Mouse (Mus musculus) heart, adult 2 months (tissue): ENCODE measurements around the gene Edem3. TPM values are rescaled to one million over a fixed set of nuclear protein-coding genes. Genes with fewer than 3 reads are reported as not detected.

Experiments used
- DNase-seq, 2 experiments: peaks; one replicate each; pipeline ENCODE4 v3.0.0; 2021
- H3K27ac ChIP-seq: fragments of 200-600 bp; 2 replicates; pipeline ENCODE4 v1.8.1; 2022
- H3K27me3 ChIP-seq: fragments of 200-500 bp; 2 replicates; pipeline ENCODE4 v1.6.1; 2012; ENCODE audit warnings: mild to moderate bottlenecking, low read length, inconsistent platforms, mixed read lengths; ENCODE audit not compliant: control insufficient read depth, insufficient read depth
- H3K36me3 ChIP-seq: fragments of 200-500 bp; 2 replicates; pipeline ENCODE4 v1.6.1; 2012; ENCODE audit warnings: low read length, inconsistent platforms; ENCODE audit not compliant: control insufficient read depth, insufficient read depth
- H3K4me1 ChIP-seq: fragments of 200-500 bp; 2 replicates; pipeline ENCODE4 v1.6.1; 2011; ENCODE audit warnings: low read length; ENCODE audit not compliant: control insufficient read depth, insufficient read depth
- H3K4me3 ChIP-seq: fragments of 200-600 bp; 2 replicates; pipeline ENCODE4 v1.8.1; 2022
- H3K79me2 ChIP-seq: fragments of 200-500 bp; replicated peaks from 2 replicates; pipeline ENCODE4 v1.6.1; 2012; ENCODE audit warnings: mild to moderate bottlenecking, inconsistent platforms, low read length, moderate library complexity, mixed read lengths; ENCODE audit not compliant: control insufficient read depth, insufficient read depth
- H3K9ac ChIP-seq: fragments of 200-500 bp; 2 replicates; pipeline ENCODE4 v1.6.1; 2012; ENCODE audit warnings: low read depth, mild to moderate bottlenecking, control low read depth, inconsistent platforms, low read length, mixed read lengths
- CTCF ChIP-seq: fragments of 200-600 bp; IDR thresholded peaks from 2 replicates; pipeline ENCODE4 v1.8.1; 2022; ENCODE audit warnings: antibody characterized with exemption, mild to moderate bottlenecking, moderate library complexity
- EP300 ChIP-seq: fragments of 200-500 bp; IDR thresholded peaks from 2 replicates; pipeline ENCODE4 v1.6.1; 2011; ENCODE audit warnings: low read depth, low read length, control low read depth; ENCODE audit not compliant: insufficient read depth
- POLR2A ChIP-seq: fragments of 200-500 bp; IDR thresholded peaks from 2 replicates; pipeline ENCODE4 v1.6.1; 2011; ENCODE audit warnings: mild to moderate bottlenecking, low read depth, low read length, control low read depth; ENCODE audit not compliant: insufficient read depth
- WGBS: fragments of 180-500 bp; shearing (Covaris S2); methylation state at CpG from one replicate; pipeline ENCODE4 v1.1.7; 2018; 5-methylcytosine and 5-hydroxymethylcytosine counted together
- intact Hi-C: fragments of 180-260 bp; cut with DNase I; formaldehyde crosslinking; loops from one replicate; pipeline ENCODE4 v1.15.1; 2025
- polyA plus RNA-seq: library from polyadenylated mRNA; depleted of rRNA; stranded (reverse); fragments of >200 nt; gene quantifications from 2 replicates; pipeline ENCODE4 v1.2.3, GENCODE M21; 2012
- total RNA-seq, 2 experiments: library from RNA; stranded (reverse); gene quantifications; 2 replicates each; pipeline ENCODE4 v1.2.3; 2021

Gene Edem3
- total and polyA plus RNA-seq, 3 experiments, result 3.8 to 19.4 (median 18.3) TPM

- no peak for DNase-seq
- Histone ChIP-seq H3K4me3 (no peak overlapping the region), H3K36me3 (no peaks in the 10 kb centered on the region; the same call in 1 of the 2 replicates), H3K79me2 (no peaks in the 10 kb centered on the region), H3K27ac (no peak overlapping the region), H3K4me1 (no peaks in the 10 kb centered on the region), H3K9ac (no peak overlapping the region), H3K27me3 (no peaks in the 10 kb centered on the region)
- WGBS, result 90% methylated on average over 1 of the region's 1 CpGs
- intact Hi-C loops, result no loop called here
- TF ChIP-seq CTCF (no peak), POLR2A (no peak), EP300 (no peak)
These were observed 100.4 kb downstream of the Edem3 start for GRCm38 (mm10) chr1:151855561-151855960.

GRCm38 (mm10) chr1:151858474-151858873 is 103.3 kb downstream of the Edem3 start:
- no peak for DNase-seq
- H3K27ac ChIP-seq, result no peak overlapping the region
- WGBS, result 89% methylated on average over 1 of the region's 1 CpGs
- H3K4me3 ChIP-seq, result no peak overlapping the region
- no peaks in the 10 kb centered on the region; the same call in 1 of the 2 replicates for H3K36me3 ChIP-seq
- H3K27me3 ChIP-seq, result no peaks in the 10 kb centered on the region
- H3K9ac ChIP-seq, result no peak overlapping the region
- intact Hi-C loops, result no loop called here
- TF ChIP-seq POLR2A (no peak), CTCF (no peak), EP300 (no peak)
- H3K79me2 ChIP-seq, result no peaks in the 10 kb centered on the region
- H3K4me1 ChIP-seq, result no peaks in the 10 kb centered on the region

DNA sequence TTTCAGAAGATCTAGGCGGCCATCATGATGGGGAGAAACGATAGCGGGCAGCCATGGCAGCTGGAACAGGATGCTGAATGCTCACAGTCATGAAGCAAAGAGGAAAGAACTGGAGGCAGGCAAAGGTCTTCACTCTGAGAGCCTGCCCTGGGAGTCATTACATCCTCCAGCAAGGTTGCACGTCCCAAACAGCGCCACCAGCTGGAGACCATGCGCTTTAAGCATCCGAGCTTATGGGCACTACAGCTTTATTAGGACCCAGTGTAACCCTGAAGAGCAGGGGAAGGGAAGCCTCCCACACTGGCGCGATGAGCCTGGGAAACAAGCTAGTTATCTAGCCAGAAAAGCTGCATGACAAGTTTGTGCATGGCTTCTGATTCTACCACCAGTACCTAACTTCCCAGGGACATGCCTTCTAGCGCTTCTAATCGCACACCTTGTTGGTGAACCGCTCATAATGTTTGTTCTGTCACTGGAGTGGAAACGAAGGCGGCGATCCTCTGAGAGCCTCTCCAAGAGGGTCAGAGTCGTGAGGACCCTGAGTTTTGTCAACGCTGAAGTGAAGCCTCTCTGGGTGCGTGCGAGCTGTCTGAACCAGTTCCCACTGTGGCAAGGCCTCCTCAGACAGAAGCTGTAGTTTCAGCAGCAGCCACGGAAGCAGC is 106.3 kb downstream of the Edem3 start:
- no peak for DNase-seq
- no peaks in the 10 kb centered on the region for H3K4me1 ChIP-seq
- no peaks in the 10 kb centered on the region; the same call in 1 of the 2 replicates for H3K36me3 ChIP-seq
- H3K27me3 ChIP-seq, result no peaks in the 10 kb centered on the region
- TF ChIP-seq EP300, result no peak
- no peak overlapping the region for H3K27ac ChIP-seq
- intact Hi-C loops, result no loop called here
- H3K9ac ChIP-seq, result no peak overlapping the region
- H3K79me2 ChIP-seq, result no peaks in the 10 kb centered on the region
- no peak overlapping the region for H3K4me3 ChIP-seq
- WGBS, result 76% methylated on average over 20 of the region's 20 CpGs

DNA sequence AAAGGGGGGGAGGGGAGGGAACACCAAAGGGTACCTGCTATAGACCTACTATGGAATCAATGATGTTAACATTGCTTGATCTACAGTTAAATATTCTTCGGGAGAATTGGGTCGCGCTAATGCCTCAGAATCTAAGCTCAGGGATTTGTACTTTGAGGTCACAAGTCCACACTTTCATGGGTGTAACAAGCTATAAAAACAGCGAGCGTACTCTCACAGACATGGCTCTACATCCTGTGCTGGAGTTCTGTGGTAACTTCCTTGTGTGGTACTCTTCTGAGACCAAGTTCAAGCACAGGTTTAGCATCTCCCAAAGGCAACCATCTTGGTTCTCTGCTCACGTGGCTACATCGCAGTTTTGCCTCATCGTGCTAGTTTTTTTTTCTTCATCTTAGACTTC is 106.9 kb downstream of the Edem3 start:
- no peak for DNase-seq
- no peak for TF ChIP-seq EP300
- no peak for TF ChIP-seq POLR2A
- no peak for TF ChIP-seq CTCF
- H3K4me3 ChIP-seq, result no peak overlapping the region
- H3K27me3 ChIP-seq, result no peaks in the 10 kb centered on the region
- intact Hi-C loops, result no loop called here
- no peaks in the 10 kb centered on the region for H3K79me2 ChIP-seq
- no peaks in the 10 kb centered on the region for H3K4me1 ChIP-seq
- no peaks in the 10 kb centered on the region; the same call in 1 of the 2 replicates for H3K36me3 ChIP-seq
- WGBS, result 95% methylated on average over 8 of the region's 8 CpGs
- H3K9ac ChIP-seq, result no peak overlapping the region
- H3K27ac ChIP-seq, result no peak overlapping the region

- DNase-seq, result no peak
- intact Hi-C loops, result no loop called here
- no peak overlapping the region for H3K27ac ChIP-seq
- 77% methylated on average over 17 of the region's 17 CpGs for WGBS
- H3K4me1 ChIP-seq, result no peaks in the 10 kb centered on the region
- H3K9ac ChIP-seq, result no peak overlapping the region
- TF ChIP-seq CTCF (no peak), EP300 (no peak), POLR2A (no peak)
- no peaks in the 10 kb centered on the region for H3K36me3 ChIP-seq
- no peaks in the 10 kb centered on the region for H3K27me3 ChIP-seq
- no peaks in the 10 kb centered on the region for H3K79me2 ChIP-seq
- H3K4me3 ChIP-seq, result no peak overlapping the region
These were observed 108.1 kb downstream of the Edem3 start for GRCm38 (mm10) chr1:151863135-151863796.

GRCm38 (mm10) chr1:151863797-151864147 is 108.6 kb downstream of the Edem3 start:
- H3K27me3 ChIP-seq, result no peaks in the 10 kb centered on the region
- no peak for TF ChIP-seq CTCF
- TF ChIP-seq POLR2A, result no peak
- TF ChIP-seq EP300, result no peak
- H3K79me2 ChIP-seq, result no peaks in the 10 kb centered on the region
- H3K4me1 ChIP-seq, result no peaks in the 10 kb centered on the region
- DNase-seq, result peak in 1 of 2 experiments; percentile 29
- no peak overlapping the region for H3K27ac ChIP-seq
- H3K9ac ChIP-seq, result no peak overlapping the region
- H3K36me3 ChIP-seq, result no peaks in the 10 kb centered on the region
- WGBS, result 61% methylated on average over 12 of the region's 12 CpGs
- H3K4me3 ChIP-seq, result no peak overlapping the region
- intact Hi-C loops, result no loop called here
